Mouse (Mus musculus) cortical plate, adult 2 months (tissue): Measurements from ENCODE around the gene Szrd1. TPM values are rescaled to one million over a fixed set of nuclear protein-coding genes. Genes with fewer than 3 reads are reported as not detected.

Experiments used
- H3K27ac ChIP-seq: fragments of 200-500 bp; 2 replicates; pipeline ENCODE4 v1.5.1; 2012; ENCODE audit warnings: low read length, control low read depth, inconsistent platforms; ENCODE audit not compliant: insufficient read depth
- H3K4me1 ChIP-seq: fragments of 200-500 bp; 2 replicates; pipeline ENCODE4 v1.6.1; 2011; ENCODE audit warnings: low read length; ENCODE audit not compliant: control insufficient read depth, insufficient read depth
- H3K4me3 ChIP-seq: fragments of 200-500 bp; 2 replicates; pipeline ENCODE4 v1.5.1; 2011; ENCODE audit warnings: mild to moderate bottlenecking, low read length, control low read depth; ENCODE audit not compliant: insufficient read depth
- CTCF ChIP-seq: fragments of 200-500 bp; IDR thresholded peaks from 2 replicates; pipeline ENCODE4 v1.5.1; 2011; ENCODE audit warnings: mild to moderate bottlenecking, control low read depth, low read length; ENCODE audit not compliant: insufficient read depth; ENCODE audit errors: extremely low read depth
- POLR2A ChIP-seq: fragments of 200-500 bp; IDR thresholded peaks from 2 replicates; pipeline ENCODE4 v1.6.1; 2011; ENCODE audit warnings: mild to moderate bottlenecking, low read length, control low read depth; ENCODE audit not compliant: insufficient read depth; ENCODE audit errors: extremely low read depth
- polyA plus RNA-seq: library from polyadenylated mRNA; depleted of rRNA; stranded (reverse); fragments of >200 nt; gene quantifications from 2 replicates; pipeline ENCODE4 v1.2.3, GENCODE M21; 2012

The Szrd1 gene
- polyA plus RNA-seq, 1 experiment: 19.4 TPM

GRCm38 (mm10) chr4:141118691-141119090 lies 20.9 kb downstream of the Szrd1 start:
- no peak overlapping the region for H3K4me3 ChIP-seq
- TF ChIP-seq CTCF: no peak
- no peak for TF ChIP-seq POLR2A
- H3K27ac ChIP-seq: no peak overlapping the region
- H3K4me1 ChIP-seq: peaks cover 18% of the 10 kb centered on the region

- Histone ChIP-seq H3K27ac (no peak overlapping the region), H3K4me3 (no peak overlapping the region), H3K4me1 (peaks cover 14% of the 10 kb centered on the region)
- TF ChIP-seq CTCF (no peak), POLR2A (no peak)
Measured at GRCm38 (mm10) chr4:141115398-141115797, 24.2 kb downstream of the Szrd1 start.

- H3K27ac ChIP-seq: no peak overlapping the region
- no peak overlapping the region for H3K4me3 ChIP-seq
- H3K4me1 ChIP-seq: peaks cover 13% of the 10 kb centered on the region
- TF ChIP-seq POLR2A (no peak), CTCF (no peak)
Measured at GRCm38 (mm10) chr4:141114521-141114981, 25.0 kb downstream of the Szrd1 start.

- Histone ChIP-seq H3K4me3 (no peak overlapping the region), H3K27ac (no peak overlapping the region), H3K4me1 (peaks cover 9% of the 10 kb centered on the region)
- no peak for TF ChIP-seq POLR2A
- TF ChIP-seq CTCF: no peak
Measured at GRCm38 (mm10) chr4:141113831-141114230, 25.7 kb downstream of the Szrd1 start.

GRCm38 (mm10) chr4:141108196-141108732 lies 31.3 kb downstream of the Szrd1 start:
- Histone ChIP-seq H3K4me1 (no peaks in the 10 kb centered on the region), H3K4me3 (no peak overlapping the region), H3K27ac (no peak overlapping the region)
- TF ChIP-seq POLR2A (no peak), CTCF (no peak)

- no peak for TF ChIP-seq POLR2A
- no peak for TF ChIP-seq CTCF
- no peaks in the 10 kb centered on the region for H3K4me1 ChIP-seq
- no peak overlapping the region for H3K27ac ChIP-seq
- H3K4me3 ChIP-seq: no peak overlapping the region
Measured at GRCm38 (mm10) chr4:141106526-141107183, 32.9 kb downstream of the Szrd1 start.

GRCm38 (mm10) chr4:141101855-141102254 lies 37.7 kb downstream of the Szrd1 start:
- Histone ChIP-seq H3K4me3 (no peak overlapping the region), H3K4me1 (no peaks in the 10 kb centered on the region), H3K27ac (no peak overlapping the region)
- no peak for TF ChIP-seq POLR2A
- peak; percentile 26; the same call in 1 of the 2 replicates for TF ChIP-seq CTCF

- TF ChIP-seq CTCF (no peak), POLR2A (no peak)
- no peak overlapping the region for H3K27ac ChIP-seq
- 0 out of 2 replicates have a peak, but pooled peaks cover 1% of the 10 kb centered on the region for H3K4me1 ChIP-seq
- no peak overlapping the region for H3K4me3 ChIP-seq
Measured at GRCm38 (mm10) chr4:141101291-141101690, 38.3 kb downstream of the Szrd1 start.

- no peak overlapping the region for H3K4me3 ChIP-seq
- H3K4me1 ChIP-seq: 0 out of 2 replicates have a peak, but pooled peaks cover 1% of the 10 kb centered on the region
- no peak for TF ChIP-seq CTCF
- TF ChIP-seq POLR2A: no peak
- no peak overlapping the region for H3K27ac ChIP-seq
Measured at GRCm38 (mm10) chr4:141099956-141100355, 39.6 kb downstream of the Szrd1 start.

- Histone ChIP-seq H3K27ac (no peak overlapping the region), H3K4me3 (no peak overlapping the region), H3K4me1 (0 out of 2 replicates have a peak, but pooled peaks cover 1% of the 10 kb centered on the region)
- no peak for TF ChIP-seq CTCF
Measured at GRCm38 (mm10) chr4:141098935-141099334, 40.6 kb downstream of the Szrd1 start.
